8 mouse cellular contexts compared by ENCODE assay signal in the genomic region with DNA sequence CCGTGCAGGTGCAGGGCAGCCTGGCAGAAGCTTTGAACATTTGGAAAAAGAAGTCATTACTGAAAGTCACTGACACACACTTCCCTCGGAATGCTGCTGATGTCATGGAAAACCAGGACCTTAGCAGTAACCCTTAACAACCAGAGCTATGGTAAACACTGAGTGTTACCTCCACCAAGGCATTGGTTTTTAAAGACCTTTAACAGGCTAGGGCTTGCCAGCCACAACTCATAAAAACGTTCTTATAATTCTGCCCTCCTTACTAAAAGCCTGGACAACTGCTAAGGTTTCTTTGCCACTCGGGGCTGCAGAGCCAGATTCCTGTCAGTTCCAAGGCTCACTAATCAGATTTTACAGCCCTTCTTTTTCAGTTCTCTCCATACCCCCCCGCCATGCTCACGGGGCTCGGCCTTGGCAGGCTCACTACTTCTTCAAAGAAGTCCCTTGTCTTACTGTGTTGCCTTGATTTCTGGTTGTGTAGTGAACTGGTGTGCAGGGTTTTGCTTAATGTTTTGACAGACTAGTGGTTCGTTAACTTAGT.
DNase-seq lines count a peak whose midpoint lies in the region; ATAC-seq and TF ChIP-seq lines count a peak whose summit lies in the region.

No protein-coding gene starts in this region.

- H3K27me3 ChIP-seq in midbrain, embryonic 10.5 days (ENCODE audit: low read depth, poor library complexity, severe bottlenecking), result no peaks in the 10 kb centered on the region
- no peaks in the 10 kb centered on the region for H3K27me3 ChIP-seq in midbrain, embryonic 16.5 days (ENCODE audit: control insufficient read depth, insufficient read depth, low read depth, low read length)
- H3K27me3 ChIP-seq in embryonic facial prominence, embryonic 11.5 days (ENCODE audit: control insufficient read depth, insufficient read depth, low read length), result no peaks in the 10 kb centered on the region
- no peaks in the 10 kb centered on the region for H3K27me3 ChIP-seq in hindbrain, postnatal 0 days (ENCODE audit: insufficient read depth, low read length)
- H3K27me3 ChIP-seq in limb, embryonic 14.5 days (ENCODE audit: control insufficient read depth, insufficient read depth, low read length), result no peaks in the 10 kb centered on the region
- H3K27me3 ChIP-seq in stomach, embryonic 15.5 days (replicated peaks), result no peaks in the 10 kb centered on the region

- no peak for DNase-seq in midbrain, embryonic 10.5 days (ENCODE audit: low spot score)
- peak; percentile 66 for DNase-seq in embryonic facial prominence, embryonic 11.5 days (ENCODE audit: low spot score)
- peak; percentile 65 for DNase-seq in hindbrain, postnatal 0 days (ENCODE audit: low spot score)
- peak; percentile 96 for DNase-seq in limb, embryonic 14.5 days (ENCODE audit: low spot score)
- no peak for DNase-seq in testis, postnatal 14 days (ENCODE audit: low spot score)
- DNase-seq in thymus, postnatal 4 days, result no peak

- no peaks in the 10 kb centered on the region for H3K36me3 ChIP-seq in midbrain, embryonic 10.5 days
- H3K36me3 ChIP-seq in midbrain, embryonic 16.5 days (ENCODE audit: control insufficient read depth, insufficient read depth, low read length), result no peaks in the 10 kb centered on the region
- no peaks in the 10 kb centered on the region for H3K36me3 ChIP-seq in embryonic facial prominence, embryonic 11.5 days (replicated peaks; ENCODE audit: control insufficient read depth, insufficient read depth, low read depth, low read length)
- H3K36me3 ChIP-seq in hindbrain, postnatal 0 days (ENCODE audit: insufficient read depth, low read length), result no peaks in the 10 kb centered on the region
- H3K36me3 ChIP-seq in limb, embryonic 14.5 days (ENCODE audit: control insufficient read depth, insufficient read depth, low read length), result no peaks in the 10 kb centered on the region
- H3K36me3 ChIP-seq in stomach, embryonic 15.5 days, result no peaks in the 10 kb centered on the region

- H3K4me2 ChIP-seq in midbrain, embryonic 16.5 days (ENCODE audit: low read length), result no peak overlapping the region
- no peak overlapping the region for H3K4me2 ChIP-seq in embryonic facial prominence, embryonic 11.5 days (ENCODE audit: low read depth, low read length)
- H3K4me2 ChIP-seq in hindbrain, postnatal 0 days (ENCODE audit: low read depth, low read length), result no peak overlapping the region
- no peak overlapping the region for H3K4me2 ChIP-seq in limb, embryonic 14.5 days (replicated peaks; ENCODE audit: low read depth, low read length, severe bottlenecking)
- H3K4me2 ChIP-seq in stomach, embryonic 15.5 days, result no peak overlapping the region

- peaks cover 58% of the 10 kb centered on the region for H3K4me1 ChIP-seq in midbrain, embryonic 10.5 days
- H3K4me1 ChIP-seq in midbrain, embryonic 16.5 days (ENCODE audit: control insufficient read depth, insufficient read depth, low read length), result peaks cover 8% of the 10 kb centered on the region; the same call in 1 of the 2 replicates
- peaks cover 2% of the 10 kb centered on the region for H3K4me1 ChIP-seq in embryonic facial prominence, embryonic 11.5 days (ENCODE audit: control insufficient read depth, insufficient read depth, low read length)
- peaks cover 25% of the 10 kb centered on the region for H3K4me1 ChIP-seq in hindbrain, postnatal 0 days (ENCODE audit: insufficient read depth, low read length)
- peaks cover 53% of the 10 kb centered on the region for H3K4me1 ChIP-seq in limb, embryonic 14.5 days (ENCODE audit: control insufficient read depth, insufficient read depth, low read length)
- H3K4me1 ChIP-seq in stomach, embryonic 15.5 days, result peaks cover 39% of the 10 kb centered on the region

- ATAC-seq in midbrain, embryonic 16.5 days, result no peak
- no peak for ATAC-seq in embryonic facial prominence, embryonic 11.5 days (replicated peaks; ENCODE audit: insufficient number of reproducible peaks, low FRiP score, low TSS enrichment, low read depth)
- ATAC-seq in hindbrain, postnatal 0 days, result no peak
- peak; percentile 91 for ATAC-seq in limb, embryonic 14.5 days (ENCODE audit: low FRiP score, low read depth)
- peak; percentile 55; the same call in 1 of the 2 replicates for ATAC-seq in stomach, embryonic 15.5 days (ENCODE audit: insufficient read depth, low FRiP score, low read depth)

- no peak for TF ChIP-seq CTCF in hindbrain, postnatal 0 days (IDR thresholded peaks at IDR 0.05; ENCODE audit: low read depth)

- no peak overlapping the region for H3K4me3 ChIP-seq in midbrain, embryonic 10.5 days
- H3K4me3 ChIP-seq in midbrain, embryonic 16.5 days (ENCODE audit: low read depth, low read length), result no peak overlapping the region
- H3K4me3 ChIP-seq in embryonic facial prominence, embryonic 11.5 days (ENCODE audit: low read depth, low read length), result no peak overlapping the region
- no peak overlapping the region for H3K4me3 ChIP-seq in hindbrain, postnatal 0 days (ENCODE audit: low read length)
- no peak overlapping the region for H3K4me3 ChIP-seq in limb, embryonic 14.5 days (replicated peaks; ENCODE audit: low read length)
- no peak overlapping the region for H3K4me3 ChIP-seq in stomach, embryonic 15.5 days (replicated peaks)

- no peaks in the 10 kb centered on the region for H3K9me3 ChIP-seq in midbrain, embryonic 10.5 days (replicated peaks)
- no peaks in the 10 kb centered on the region for H3K9me3 ChIP-seq in midbrain, embryonic 16.5 days (replicated peaks; ENCODE audit: control insufficient read depth, low read length, poor library complexity, severe bottlenecking)
- H3K9me3 ChIP-seq in embryonic facial prominence, embryonic 11.5 days (replicated peaks; ENCODE audit: control insufficient read depth, low read length), result no peaks in the 10 kb centered on the region
- no peaks in the 10 kb centered on the region for H3K9me3 ChIP-seq in hindbrain, postnatal 0 days (ENCODE audit: low read length)
- H3K9me3 ChIP-seq in limb, embryonic 14.5 days (ENCODE audit: control insufficient read depth, low read length), result no peaks in the 10 kb centered on the region
- no peaks in the 10 kb centered on the region for H3K9me3 ChIP-seq in stomach, embryonic 15.5 days

- peak overlapping the region; percentile 67 for H3K27ac ChIP-seq in midbrain, embryonic 10.5 days (replicated peaks)
- no peak overlapping the region for H3K27ac ChIP-seq in midbrain, embryonic 16.5 days (ENCODE audit: low read length)
- no peak overlapping the region for H3K27ac ChIP-seq in embryonic facial prominence, embryonic 11.5 days (replicated peaks; ENCODE audit: low read depth, low read length)
- peak overlapping the region; percentile 66 for H3K27ac ChIP-seq in hindbrain, postnatal 0 days
- H3K27ac ChIP-seq in limb, embryonic 14.5 days (replicated peaks; ENCODE audit: low read depth, low read length), result peak overlapping the region; percentile 79
- H3K27ac ChIP-seq in stomach, embryonic 15.5 days, result peak overlapping the region; percentile 83

- 60% methylated on average over 8 of the region's 8 CpGs for WGBS in midbrain, embryonic 10.5 days
- WGBS in midbrain, embryonic 16.5 days, result 25% methylated on average over 8 of the region's 8 CpGs
- 36% methylated on average over 8 of the region's 8 CpGs for WGBS in embryonic facial prominence, embryonic 11.5 days
- WGBS in hindbrain, postnatal 0 days, result 25% methylated on average over 8 of the region's 8 CpGs
- 9% methylated on average over 8 of the region's 8 CpGs for WGBS in limb, embryonic 14.5 days
- WGBS in stomach, embryonic 15.5 days, result 25% methylated on average over 8 of the region's 8 CpGs

- no peak overlapping the region for H3K9ac ChIP-seq in midbrain, embryonic 16.5 days (ENCODE audit: low read depth, low read length)
- no peak overlapping the region for H3K9ac ChIP-seq in embryonic facial prominence, embryonic 11.5 days (replicated peaks; ENCODE audit: low read length)
- no peak overlapping the region for H3K9ac ChIP-seq in hindbrain, postnatal 0 days (replicated peaks; ENCODE audit: low read length)
- no peak overlapping the region for H3K9ac ChIP-seq in limb, embryonic 14.5 days (ENCODE audit: low read depth, low read length, severe bottlenecking)
- H3K9ac ChIP-seq in stomach, embryonic 15.5 days, result no peak overlapping the region

- TF ChIP-seq POLR2A in limb, embryonic 14.5 days (IDR thresholded peaks at IDR 0.05; ENCODE audit: borderline replicate concordance, extremely low read depth, insufficient read depth, insufficient read length), result no peak

Comparison
In these comparisons a context has a peak if more than half of its experiments do, and no peak if none do; other contexts are left out.
1. H3K27ac ChIP-seq: peak in midbrain, embryonic 10.5 days (single experiment), hindbrain, postnatal 0 days (single experiment), limb, embryonic 14.5 days (single experiment) and stomach, embryonic 15.5 days (single experiment); none in midbrain, embryonic 16.5 days (single experiment) and embryonic facial prominence, embryonic 11.5 days (single experiment).
2. DNase-seq: peak in embryonic facial prominence, embryonic 11.5 days (single experiment), hindbrain, postnatal 0 days (single experiment) and limb, embryonic 14.5 days (single experiment); none in midbrain, embryonic 10.5 days (single experiment), testis, postnatal 14 days (single experiment) and thymus, postnatal 4 days (single experiment).
3. ATAC-seq: peak in limb, embryonic 14.5 days (single experiment) and stomach, embryonic 15.5 days (single experiment); none in midbrain, embryonic 16.5 days (single experiment), embryonic facial prominence, embryonic 11.5 days (single experiment) and hindbrain, postnatal 0 days (single experiment).